Mouse (Mus musculus) myocyte (in vitro differentiated cells): ENCODE measurements around the gene Rab6a.

ENCODE experiments used
- E2F4 ChIP-seq: IDR thresholded peaks from one replicate; pipeline ENCODE4 v1.6.1; 2011; ENCODE audit warnings: mild to moderate bottlenecking, control low read depth, moderate library complexity; ENCODE audit not compliant: insufficient read depth
- MAX ChIP-seq: IDR thresholded peaks from one replicate; pipeline ENCODE4 v1.6.1; 2011; ENCODE audit warnings: low read depth, mild to moderate bottlenecking, control low read depth
- MYOG ChIP-seq, 3 experiments: IDR thresholded peaks; one replicate each; pipeline ENCODE4 v1.6.1; 2011; ENCODE audit warnings: control low read depth in 2 of 3, low read depth in 2 of 3, mild to moderate bottlenecking in 2 of 3; ENCODE audit not compliant: insufficient read length in 2 of 3, control insufficient read depth in 1 of 3, insufficient read depth in 1 of 3
- POLR2A ChIP-seq: IDR thresholded peaks from one replicate; pipeline ENCODE4 v1.6.1; 2011; ENCODE audit warnings: low read depth, mild to moderate bottlenecking, control low read depth, moderate library complexity; ENCODE audit not compliant: insufficient read length
- POLR2AphosphoS2 ChIP-seq: IDR thresholded peaks from one replicate; pipeline ENCODE4 v1.6.1; 2011; ENCODE audit warnings: low read depth, control low read depth; ENCODE audit not compliant: insufficient read length
- REST ChIP-seq: IDR thresholded peaks from one replicate; pipeline ENCODE4 v1.6.1; 2011; ENCODE audit warnings: mild to moderate bottlenecking, control low read depth, moderate library complexity; ENCODE audit not compliant: insufficient read depth, insufficient read length
- SRF ChIP-seq: IDR thresholded peaks from one replicate; pipeline ENCODE4 v1.6.1; 2011; ENCODE audit warnings: low read depth; ENCODE audit not compliant: control insufficient read depth, insufficient read length
- TCF12 ChIP-seq: IDR thresholded peaks from one replicate; pipeline ENCODE4 v1.6.1; 2011; ENCODE audit warnings: mild to moderate bottlenecking, control low read depth; ENCODE audit not compliant: poor library complexity, insufficient read depth, severe bottlenecking
- TCF3 ChIP-seq: IDR thresholded peaks from one replicate; pipeline ENCODE4 v1.6.1; 2011; ENCODE audit warnings: low read depth, control low read depth; ENCODE audit not compliant: insufficient read length
- USF1 ChIP-seq: IDR thresholded peaks from one replicate; pipeline ENCODE4 v1.6.1; 2011; ENCODE audit warnings: low read depth, mild to moderate bottlenecking, control low read depth, moderate library complexity

DNA sequence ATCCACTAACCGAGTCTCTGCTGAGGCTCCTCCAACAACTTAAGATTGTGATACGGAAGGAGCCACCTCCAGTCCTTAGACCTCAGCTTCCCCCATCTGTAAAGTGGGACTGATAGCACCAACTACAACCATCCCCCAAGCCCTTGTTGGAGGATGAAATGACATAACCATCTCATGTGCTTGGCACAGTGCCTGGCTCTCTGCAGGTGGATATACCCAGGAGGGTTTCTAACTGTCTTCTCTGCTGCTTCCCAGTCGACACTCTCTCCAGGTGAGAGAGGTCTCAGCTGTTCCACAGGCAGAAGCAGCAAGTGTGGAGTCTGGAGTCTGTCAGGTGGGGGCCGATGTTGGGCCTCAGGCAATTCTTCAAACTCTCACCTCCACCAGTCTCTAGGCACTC, 43.8 kb downstream of the Rab6a start:
- no peak for TF ChIP-seq POLR2AphosphoS2
- TF ChIP-seq POLR2A: no peak
- TF ChIP-seq MAX: no peak
- TF ChIP-seq USF1: no peak
- TF ChIP-seq SRF: no peak
- TF ChIP-seq TCF12: no peak
- TF ChIP-seq E2F4: no peak
- no peak for TF ChIP-seq REST
- TF ChIP-seq MYOG (IDR thresholded peaks at IDR 0.05; ENCODE audit: control insufficient read depth in 1 of 3, insufficient read depth in 1 of 3, insufficient read length in 2 of 3, low read depth in 2 of 3): no peak
- TF ChIP-seq TCF3: no peak
